Mouse (Mus musculus) lung, adult 18-20 months (tissue): ENCODE measurements around the gene Hes6.

Experiments used
- DNase-seq, 2 experiments: peaks; one replicate each; pipeline ENCODE4 v3.0.0; 2022; ENCODE audit warnings: mixed read lengths in 2 of 2

The Hes6 gene

DNA sequence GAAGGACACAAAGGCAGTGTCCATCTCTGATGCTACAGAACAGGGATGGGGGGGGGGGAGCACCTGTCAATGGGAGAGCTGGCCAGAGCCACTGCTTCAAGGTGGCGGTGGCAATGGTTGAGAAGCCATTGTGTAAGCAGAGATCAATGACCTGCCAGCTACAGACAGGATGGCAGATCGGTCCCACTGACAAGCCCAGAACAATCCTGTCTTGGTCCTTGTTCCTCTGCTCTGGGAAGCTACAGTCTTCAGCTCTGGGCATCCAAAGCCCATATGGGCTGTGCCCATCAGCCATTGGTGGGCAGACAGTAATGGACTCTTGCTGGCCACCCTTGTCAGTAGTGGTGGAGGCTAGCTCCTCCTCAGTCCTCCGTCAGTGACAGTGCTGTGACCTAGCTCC is 28.0 kb upstream of the Hes6 start:
- no peak for DNase-seq

DNA sequence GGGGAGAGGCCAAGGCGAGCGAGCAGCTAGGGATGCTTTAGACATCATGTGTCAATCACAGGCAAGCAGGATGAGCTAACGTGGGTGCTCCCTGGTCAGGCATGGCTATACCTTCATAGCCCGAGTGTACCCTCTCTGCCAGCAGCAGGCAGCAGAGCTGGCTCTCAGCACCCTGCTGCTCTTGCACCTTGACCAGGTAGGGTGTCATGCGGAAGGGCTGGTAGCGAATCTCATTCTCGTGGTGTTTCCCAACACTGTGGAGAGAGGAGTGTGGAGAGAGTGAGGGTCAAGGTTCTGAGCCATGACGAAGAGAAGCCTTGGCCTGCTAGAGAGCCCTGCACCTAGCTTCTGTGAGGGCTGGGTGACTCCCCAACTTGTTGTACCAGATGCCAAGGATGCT is 25.9 kb upstream of the Hes6 start:
- DNase-seq, result no peak

DNA sequence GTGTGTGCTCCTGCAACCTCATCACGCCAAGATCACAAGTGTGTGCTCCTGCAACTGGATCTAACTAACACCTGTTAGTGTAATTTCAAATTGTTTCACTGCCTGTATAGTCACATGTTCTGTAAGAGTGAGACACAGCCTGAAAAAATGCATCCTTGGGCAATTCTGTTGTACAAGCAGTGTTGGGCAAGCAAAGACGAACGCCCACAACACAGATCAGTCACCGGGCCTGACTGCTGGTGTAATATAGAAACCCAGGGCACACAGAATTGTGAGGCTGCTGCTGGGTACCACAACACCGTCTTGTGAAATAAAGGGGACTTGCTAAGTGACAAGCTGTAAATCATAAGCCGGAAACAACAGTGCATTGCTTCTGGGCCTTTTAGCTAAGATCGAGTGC is 23.7 kb upstream of the Hes6 start:
- DNase-seq, result peak; percentile 61 to 75

- DNase-seq, result no peak
Observed at GRCm38 (mm10) chr1:91437083-91437400, 23.2 kb upstream of the Hes6 start.

DNA sequence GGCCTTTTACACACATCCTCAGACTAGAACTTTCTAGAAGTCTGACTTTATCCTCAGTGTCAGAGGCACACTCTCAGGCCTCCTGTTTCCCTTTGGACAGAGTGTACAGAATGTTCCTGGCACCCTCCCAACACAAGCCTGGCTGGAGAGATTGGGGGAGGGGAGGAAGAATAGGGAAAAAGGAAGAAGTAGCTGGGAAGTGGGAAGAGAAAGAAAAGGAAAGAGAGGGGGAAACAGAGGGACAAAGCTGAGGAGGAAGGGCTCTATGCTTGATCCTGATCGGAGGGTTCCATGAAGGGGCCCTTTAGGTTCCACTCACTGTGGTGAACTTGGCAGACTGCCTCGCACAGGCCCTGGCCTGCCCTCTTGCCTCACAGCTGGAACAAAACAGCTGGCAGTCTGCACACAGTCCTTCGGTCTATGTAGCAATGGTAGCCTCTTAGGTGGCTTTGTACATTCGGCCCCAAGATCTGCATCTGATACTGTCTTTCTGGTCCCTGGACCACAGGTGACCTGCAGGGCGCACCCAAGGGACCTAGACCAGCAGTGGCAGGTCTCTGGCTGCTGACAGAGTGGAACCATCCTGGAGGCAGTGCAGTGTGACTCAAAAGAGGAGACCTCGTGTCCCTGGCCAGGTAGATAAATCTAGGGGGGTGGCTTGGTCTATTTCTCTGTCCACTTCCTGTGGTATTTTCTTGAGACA is 22.7 kb upstream of the Hes6 start:
- DNase-seq, result peak; percentile 90 to 94

- DNase-seq, result no peak
Observed at GRCm38 (mm10) chr1:91435606-91436130, 21.8 kb upstream of the Hes6 start.

- DNase-seq, result no peak
Observed at GRCm38 (mm10) chr1:91434905-91435304, 21.1 kb upstream of the Hes6 start.

DNA sequence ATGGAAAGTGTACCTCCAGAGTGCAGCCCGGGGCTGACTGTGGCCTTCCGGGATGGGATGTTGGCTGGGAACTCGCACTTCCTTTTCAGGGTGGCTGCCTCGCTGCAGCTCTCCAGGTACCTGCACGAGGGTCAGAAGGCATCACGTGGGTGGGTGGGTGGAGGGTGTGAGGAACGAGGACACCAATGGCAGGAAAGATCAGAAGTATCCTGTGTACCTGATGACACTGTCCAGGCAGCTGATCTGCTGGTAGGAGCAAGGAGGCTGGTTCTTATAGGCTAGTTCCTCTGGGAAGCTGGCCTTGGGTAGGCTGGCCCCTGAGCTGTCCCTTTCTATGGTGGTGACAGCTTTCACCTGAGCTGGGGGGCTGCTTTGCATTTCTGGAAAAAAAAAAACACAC is 16.9 kb upstream of the Hes6 start:
- DNase-seq, result no peak

DNA sequence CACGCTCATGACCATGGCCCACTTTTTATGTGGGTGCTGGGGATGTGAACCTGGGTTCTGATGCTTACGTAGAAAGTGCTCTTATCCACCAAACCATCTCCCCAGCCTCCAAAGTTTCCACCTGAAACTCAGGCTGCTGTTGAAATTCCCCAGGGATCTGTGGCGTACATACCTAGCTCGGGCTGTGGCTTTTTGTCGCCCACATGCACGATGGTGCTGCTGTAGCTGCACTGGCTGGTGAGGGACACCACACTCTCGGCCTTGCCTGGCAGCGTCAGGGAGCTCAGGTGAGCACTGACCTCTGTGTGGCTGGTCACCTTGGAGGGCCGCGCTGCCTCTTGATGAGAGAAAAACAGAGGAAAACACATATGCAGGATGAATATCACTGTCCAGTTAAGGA is 15.4 kb upstream of the Hes6 start:
- DNase-seq, result no peak

DNA sequence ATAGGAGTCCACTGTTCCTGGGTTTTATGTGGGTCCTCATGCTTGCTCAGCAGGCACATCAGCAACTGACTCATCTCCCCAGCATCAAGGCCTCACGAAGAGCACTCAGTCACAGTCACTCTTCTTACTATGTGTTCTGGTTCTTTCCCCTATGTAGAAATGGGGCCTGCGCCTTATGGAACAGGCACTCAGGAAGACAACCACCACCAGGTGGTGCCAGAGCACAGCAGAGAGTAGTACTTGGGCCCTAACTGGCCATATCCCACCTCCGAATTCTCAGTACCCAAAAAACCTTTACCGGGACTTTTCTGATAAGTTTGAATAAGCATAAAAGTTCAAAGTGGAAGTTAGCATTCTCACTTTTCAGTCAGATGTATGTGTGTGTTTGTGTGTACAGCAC is 14.8 kb upstream of the Hes6 start:
- DNase-seq, result peak; percentile 80 to 88

DNA sequence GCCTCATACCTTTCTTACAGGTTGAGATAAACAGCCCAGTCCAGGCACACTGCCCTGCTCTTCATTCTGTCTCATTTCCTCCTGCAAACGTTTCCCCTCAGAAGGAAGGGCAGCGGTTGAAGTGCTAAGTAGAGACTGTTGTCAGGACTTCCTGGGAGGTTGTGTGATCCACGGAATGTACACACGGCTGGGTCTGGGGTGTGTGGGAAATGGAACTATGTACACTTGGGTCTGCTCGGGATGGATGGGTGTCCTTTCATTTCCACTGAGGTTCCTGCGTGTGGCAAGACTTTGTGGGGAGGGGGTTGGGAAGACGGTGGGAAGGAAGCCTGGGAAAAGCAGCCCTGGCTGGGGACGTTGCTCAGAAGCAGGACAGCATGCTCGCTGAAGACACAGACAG is 12.6 kb upstream of the Hes6 start:
- no peak for DNase-seq

DNA sequence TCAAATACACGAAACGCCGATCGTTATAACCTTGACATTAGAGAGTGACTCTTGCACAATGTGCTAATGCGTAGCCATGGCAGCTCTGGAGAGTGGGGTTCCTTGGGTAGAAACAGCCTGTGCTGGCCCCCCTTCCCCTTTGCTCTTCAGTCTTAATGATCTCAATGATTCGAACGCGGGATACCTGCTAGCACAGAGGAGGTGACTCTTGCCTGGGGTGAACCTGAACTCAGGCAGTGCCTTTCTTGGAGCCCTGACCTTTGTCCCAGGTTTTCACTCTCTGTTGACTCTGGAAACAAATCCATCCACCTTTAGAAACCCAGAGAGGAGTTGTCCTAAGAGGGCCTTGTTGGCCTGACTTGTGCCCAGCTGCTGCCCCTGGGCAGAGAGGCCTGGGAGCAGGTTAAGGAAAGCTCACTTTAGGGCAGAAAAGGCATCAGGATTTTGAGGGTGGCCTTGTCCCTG is 6.8 kb upstream of the Hes6 start:
- no peak for DNase-seq

- no peak for DNase-seq
Observed at GRCm38 (mm10) chr1:91419862-91420600, 6.2 kb upstream of the Hes6 start.

GRCm38 (mm10) chr1:91417991-91418390 is 4.2 kb upstream of the Hes6 start:
- DNase-seq, result no peak

DNA sequence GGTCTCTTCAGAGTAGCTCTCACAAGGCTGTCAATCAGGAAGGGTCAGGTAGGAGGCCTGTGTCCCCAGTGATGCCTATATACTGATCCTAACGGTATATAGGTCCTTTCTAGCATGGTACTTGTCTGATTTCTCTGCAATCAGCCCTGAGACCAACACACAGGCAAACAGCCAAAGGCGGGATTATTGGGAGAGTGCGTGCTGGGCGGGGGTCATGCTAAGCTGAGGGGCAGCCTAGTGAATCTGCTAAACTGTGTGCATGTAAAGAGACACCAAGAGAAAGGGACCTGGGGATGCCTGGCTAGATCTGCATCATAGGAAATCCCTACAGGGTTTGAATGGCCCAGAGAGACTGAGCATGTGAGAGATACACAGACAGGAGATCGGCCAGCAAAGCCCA is 1.5 kb upstream of the Hes6 start:
- no peak for DNase-seq

DNA sequence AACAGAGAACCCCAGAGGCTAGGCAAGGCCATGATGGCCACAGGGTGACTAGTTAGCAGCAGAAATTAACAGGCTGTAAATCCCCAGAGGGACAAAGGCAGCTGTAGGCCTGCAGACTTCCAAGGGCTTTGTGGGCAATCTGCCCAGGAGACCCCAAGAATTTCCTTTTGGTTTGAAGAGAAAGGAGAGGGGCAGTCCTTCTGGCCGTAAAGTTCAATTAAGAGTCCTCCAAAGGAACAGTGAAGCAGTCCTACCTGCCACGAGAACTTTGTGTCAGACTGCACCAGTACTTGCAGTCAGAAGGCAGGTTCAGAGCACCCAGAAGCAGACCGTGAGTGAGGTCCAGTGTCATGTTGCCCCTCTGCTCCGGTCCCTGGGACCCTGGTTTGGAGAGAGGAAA is 1.1 kb upstream of the Hes6 start:
- no peak for DNase-seq

DNA sequence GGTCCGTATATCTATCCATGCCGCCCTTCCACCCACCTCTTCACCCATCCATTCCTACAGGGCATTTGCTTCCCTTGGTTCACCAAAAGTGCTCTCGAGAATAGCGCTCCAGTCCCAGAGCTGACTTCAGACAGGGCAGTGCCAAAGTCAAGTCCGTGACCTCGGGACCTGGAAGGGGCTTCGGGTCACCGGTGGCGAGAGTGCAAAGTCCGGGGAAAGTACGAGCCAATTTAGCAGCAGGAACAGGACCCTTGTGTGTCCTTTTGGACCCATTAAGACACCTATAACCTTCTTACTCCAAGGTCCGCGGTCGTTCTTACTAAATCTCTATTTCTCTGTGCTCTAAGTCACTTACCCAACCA is 321 bp downstream of the Hes6 start:
- DNase-seq, result no peak

DNA sequence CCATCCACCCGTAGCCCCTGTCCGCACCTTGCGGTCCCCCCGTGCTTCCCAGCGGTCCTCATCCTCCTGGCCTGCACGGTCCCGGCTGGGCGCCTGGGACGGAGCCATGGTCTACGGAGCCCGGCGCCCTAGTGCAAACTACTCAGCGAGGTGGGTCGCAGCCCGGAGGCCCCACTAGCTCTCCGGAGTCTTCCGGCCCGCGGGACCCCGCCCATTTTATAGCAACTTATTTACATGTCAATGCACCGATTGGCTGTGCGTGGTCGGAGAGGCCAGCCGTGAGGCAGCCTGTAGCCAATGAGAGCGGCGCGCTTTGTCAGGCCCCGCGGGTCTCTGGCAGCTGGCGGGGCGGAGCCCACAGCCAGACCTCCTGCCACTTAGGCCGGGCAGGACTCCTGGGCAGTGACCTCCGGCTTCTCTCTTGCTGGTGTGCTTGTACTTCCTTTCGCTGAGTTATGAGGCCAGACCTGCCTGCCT is 770 bp downstream of the Hes6 start:
- DNase-seq, result peak; percentile 97 to 98

DNA sequence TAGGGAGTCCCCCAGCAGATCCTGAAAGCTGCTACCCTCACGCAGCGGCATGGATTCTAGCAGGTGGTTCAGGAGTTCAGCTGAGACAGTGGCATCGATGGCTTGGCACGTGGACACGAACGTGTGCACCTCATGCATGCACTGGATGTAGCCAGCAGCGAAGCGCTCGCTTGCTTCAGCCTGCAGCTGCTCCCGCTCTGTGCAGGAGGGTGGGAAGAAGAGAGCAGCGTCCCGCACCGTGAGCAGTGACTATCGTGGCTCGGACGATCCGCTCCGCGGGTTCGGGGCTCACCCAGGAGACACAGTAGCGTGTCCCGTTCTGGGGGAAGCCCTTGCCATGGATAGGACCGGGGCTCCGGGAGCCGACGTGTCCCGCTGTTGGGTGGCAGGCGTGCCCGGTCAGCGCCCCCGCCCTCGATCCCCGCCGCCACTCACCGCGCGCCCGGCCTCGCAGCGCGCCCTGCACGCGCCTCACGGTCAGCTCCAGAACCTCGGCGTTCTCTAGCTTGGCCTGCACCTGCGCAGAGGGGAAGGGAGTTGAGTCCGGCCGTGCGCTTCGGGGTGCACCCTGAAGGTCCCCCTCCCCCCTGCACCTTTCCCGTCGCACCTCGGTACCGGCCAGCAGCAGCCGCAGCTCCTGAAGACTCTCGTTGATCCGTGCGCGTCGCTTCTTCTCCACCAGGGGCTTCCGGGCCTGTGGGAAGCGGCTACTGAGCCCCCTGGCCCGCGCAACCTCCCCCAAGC is 1.4 kb downstream of the Hes6 start:
- no peak for DNase-seq

GRCm38 (mm10) chr1:91411631-91412285 is 2.1 kb downstream of the Hes6 start:
- no peak for DNase-seq

DNA sequence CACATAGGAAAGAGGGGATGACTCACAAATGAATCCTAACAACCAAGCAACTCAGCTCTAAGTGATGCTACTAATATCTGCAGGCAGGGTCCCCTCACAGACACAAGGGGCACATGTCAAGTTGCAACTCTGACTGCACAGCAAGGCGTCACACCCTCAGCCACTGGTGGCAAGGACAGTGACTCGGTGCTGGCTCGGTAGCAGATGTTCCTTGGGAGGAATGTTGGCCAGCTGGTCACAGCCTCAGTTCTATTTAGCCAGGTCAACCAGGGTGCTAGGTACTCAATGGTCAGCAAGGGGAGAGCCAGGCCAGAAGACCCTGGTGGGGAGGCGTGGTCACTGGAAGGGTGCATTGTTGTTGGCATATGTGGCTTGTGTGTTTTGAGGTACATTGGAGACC is 6.0 kb downstream of the Hes6 start:
- DNase-seq, result no peak

DNA sequence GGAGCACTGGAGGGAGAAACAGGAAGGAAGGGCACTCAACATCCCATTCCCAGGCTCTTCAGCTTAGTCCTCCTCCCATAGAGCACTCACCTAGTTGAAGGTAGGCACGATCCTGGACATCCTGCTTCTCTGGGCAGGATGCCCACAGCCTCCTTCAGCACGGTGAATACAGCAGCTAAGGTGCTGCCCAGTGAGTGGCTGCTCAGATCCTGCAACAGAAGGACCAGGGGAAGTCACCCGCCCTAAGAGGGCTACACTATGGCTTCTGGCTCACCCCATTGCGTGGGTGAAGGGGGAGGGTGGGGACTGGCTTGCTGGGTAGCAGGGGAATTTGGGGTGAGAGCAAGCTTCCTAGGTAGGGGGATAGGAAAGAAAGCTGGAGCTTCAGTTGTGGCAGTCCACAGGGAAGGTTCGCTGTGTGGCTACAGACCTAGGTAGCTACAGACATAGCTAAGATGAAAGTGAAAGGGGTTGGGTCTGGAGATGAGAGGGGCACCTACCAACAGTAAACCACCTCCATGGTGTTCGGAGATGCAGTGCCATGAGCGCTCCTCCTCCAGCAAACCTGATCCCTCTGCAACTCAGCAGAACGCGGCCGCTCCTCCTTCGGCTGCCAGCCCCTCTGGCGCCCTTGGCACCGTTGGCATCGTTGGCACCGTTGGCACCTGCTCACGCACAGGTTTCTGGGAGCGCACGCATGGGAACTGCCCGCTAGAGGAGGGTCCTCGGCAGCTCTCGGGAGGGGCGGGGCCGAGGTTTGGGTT is 8.2 kb downstream of the Hes6 start:
- peak; percentile 44 to 61 for DNase-seq
